Mouse (Mus musculus): ENCODE results near the gene Parp9.
"Not testable (repeated sequence)": the region's sequence is repeated elsewhere in the genome, so short reads cannot be mapped to it uniquely, and the experiment has no call there.

Gene Parp9

DNA sequence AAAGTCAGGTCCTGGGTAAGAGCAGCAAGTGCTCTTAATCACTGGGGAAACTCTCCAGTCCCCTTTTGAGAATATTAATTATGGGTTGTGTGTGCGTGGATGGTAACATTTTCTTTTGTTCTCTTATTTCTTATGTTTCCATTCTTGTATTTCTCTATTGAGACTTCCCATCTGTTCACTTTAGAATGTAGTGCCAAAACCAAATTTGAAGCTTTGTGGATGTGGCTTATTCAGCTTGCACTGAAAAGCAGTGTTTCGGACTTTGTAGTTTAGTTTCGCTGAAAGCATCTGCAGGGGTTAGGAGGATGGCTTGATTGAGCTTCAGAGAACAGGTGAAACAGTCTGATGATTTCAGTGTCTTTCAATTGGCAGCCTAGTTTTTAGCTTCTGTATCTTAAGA lies 55.0 kb downstream of the Parp9 start:
- DNase-seq (ENCODE audit: low spot score in 2 of 2), result no peak

DNA sequence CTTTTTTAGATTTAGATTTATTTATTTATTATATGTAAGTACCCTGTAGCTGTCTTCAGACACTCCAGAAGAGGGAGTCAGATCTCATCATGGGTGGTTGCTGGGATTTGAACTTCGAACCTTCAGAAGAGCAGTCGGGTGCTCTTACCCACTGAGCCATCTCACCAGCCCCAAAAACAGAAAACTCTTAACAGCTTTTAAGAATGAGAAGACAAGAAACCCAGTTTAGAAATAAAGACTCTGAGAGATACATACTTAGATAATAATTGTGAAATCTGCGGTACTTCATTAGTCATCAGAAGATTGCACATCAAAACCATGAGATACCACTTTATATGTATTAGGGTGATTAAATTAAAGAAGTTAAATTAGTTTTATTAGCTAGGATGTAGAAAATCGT lies 60.6 kb downstream of the Parp9 start:
- DNase-seq (ENCODE audit: low spot score in 2 of 2), result not testable (repeated sequence)

DNA sequence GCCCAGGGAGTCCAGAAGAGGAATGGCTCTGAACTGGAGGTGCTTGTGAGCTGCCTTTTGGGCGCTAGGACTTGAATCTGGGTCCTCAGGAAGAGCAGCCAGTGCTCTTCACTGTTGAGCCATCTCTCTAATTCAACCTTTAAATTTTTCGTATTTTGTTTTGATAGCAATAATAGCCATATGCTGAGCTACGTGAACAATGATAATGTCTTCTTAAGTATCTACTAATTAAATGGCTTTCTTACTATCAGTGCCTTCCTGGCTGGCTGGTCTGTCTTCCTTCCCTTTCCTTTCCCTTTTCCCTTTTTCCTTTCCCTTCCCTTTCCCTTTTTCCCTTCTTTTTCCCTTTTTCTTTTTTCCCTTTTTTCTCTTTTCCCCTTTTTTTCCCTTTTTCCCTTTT lies 70.1 kb downstream of the Parp9 start:
- no peak for DNase-seq (ENCODE audit: low spot score in 2 of 2)

DNA sequence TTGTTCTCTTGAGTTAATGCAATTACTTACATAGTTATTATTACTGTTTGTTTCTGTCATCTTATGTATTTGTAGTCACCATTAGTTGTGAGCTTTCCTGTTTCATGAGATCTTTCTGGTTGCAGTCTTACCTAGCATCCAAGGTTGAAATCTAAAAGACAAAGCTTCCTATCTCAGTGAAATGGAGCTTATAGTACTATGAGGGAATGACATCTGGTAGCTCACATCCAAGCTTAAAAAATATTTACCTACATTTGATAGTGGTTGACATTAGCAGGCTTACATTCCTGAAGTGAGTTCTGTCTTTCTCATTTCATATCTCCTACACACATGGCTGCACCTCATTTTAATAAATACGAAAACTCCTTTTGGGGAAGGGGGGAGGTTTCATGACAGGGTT lies 78.1 kb downstream of the Parp9 start:
- no peak for DNase-seq (ENCODE audit: low spot score in 2 of 2)
